Mouse (Mus musculus) layer of hippocampus, postnatal 14 days (tissue): ENCODE measurements around the gene Irf2bp1. TPM values are rescaled to one million over a fixed set of nuclear protein-coding genes. Genes with fewer than 3 reads are reported as not detected.

ENCODE experiments used
- DNase-seq, 2 experiments: peaks; one replicate each; pipeline ENCODE4 v3.0.0; 2021 to 2022; ENCODE audit warnings: low spot score in 2 of 2, mixed read lengths in 1 of 2
- total RNA-seq, 2 experiments: library from RNA; stranded (reverse); gene quantifications; 2 replicates each; pipeline ENCODE4 v1.2.3; 2021

Irf2bp1 gene
- total RNA-seq, 2 experiments from 2014 or later, result 43.7 to 44.5 TPM

- DNase-seq, result no peak
Measured at GRCm38 (mm10) chr7:18998835-18999234, 5.0 kb upstream of the Irf2bp1 start.

- no peak for DNase-seq
Measured at GRCm38 (mm10) chr7:19000421-19000820, 3.4 kb upstream of the Irf2bp1 start.

GRCm38 (mm10) chr7:19001066-19001806, 2.6 kb upstream of the Irf2bp1 start:
- DNase-seq, result no peak

GRCm38 (mm10) chr7:19001807-19002085, 2.1 kb upstream of the Irf2bp1 start:
- DNase-seq, result no peak

GRCm38 (mm10) chr7:19002115-19002514, 1.7 kb upstream of the Irf2bp1 start:
- no peak for DNase-seq

GRCm38 (mm10) chr7:19002848-19003498, 871 bp upstream of the Irf2bp1 start:
- DNase-seq, result peak; percentile 73 to 91

- no peak for DNase-seq
Measured at GRCm38 (mm10) chr7:19004631-19005079, 811 bp downstream of the Irf2bp1 start.

- no peak for DNase-seq
Measured at GRCm38 (mm10) chr7:19005417-19006121, 1.7 kb downstream of the Irf2bp1 start.

- peak; percentile 86 to 91 for DNase-seq
Measured at GRCm38 (mm10) chr7:19006476-19006875, 2.6 kb downstream of the Irf2bp1 start.

GRCm38 (mm10) chr7:19007026-19007977, 3.5 kb downstream of the Irf2bp1 start:
- DNase-seq, result no peak

GRCm38 (mm10) chr7:19010581-19010980, 6.7 kb downstream of the Irf2bp1 start:
- no peak for DNase-seq

- no peak for DNase-seq
Measured at GRCm38 (mm10) chr7:19012025-19012621, 8.3 kb downstream of the Irf2bp1 start.

- DNase-seq, result no peak
Measured at GRCm38 (mm10) chr7:19012882-19013281, 9.0 kb downstream of the Irf2bp1 start.

- DNase-seq, result no peak
Measured at GRCm38 (mm10) chr7:19014452-19014851, 10.6 kb downstream of the Irf2bp1 start.

- no peak for DNase-seq
Measured at GRCm38 (mm10) chr7:19016042-19016441, 12.2 kb downstream of the Irf2bp1 start.

- no peak for DNase-seq
Measured at GRCm38 (mm10) chr7:19017909-19018308, 14.1 kb downstream of the Irf2bp1 start.

- no peak for DNase-seq
Measured at GRCm38 (mm10) chr7:19021048-19021447, 17.2 kb downstream of the Irf2bp1 start.

- no peak for DNase-seq
Measured at GRCm38 (mm10) chr7:19022189-19022958, 18.5 kb downstream of the Irf2bp1 start.

- no peak for DNase-seq
Measured at GRCm38 (mm10) chr7:19023357-19023814, 19.5 kb downstream of the Irf2bp1 start, which contains the start of gene Foxa3. Foxa3 (minus strand) TSS chr7:19023538.

GRCm38 (mm10) chr7:19024096-19024506, 20.3 kb downstream of the Irf2bp1 start, which contains the start of gene Sympk:
Sympk (plus strand) TSS chr7:19024377.
- peak; percentile 91 to 95 for DNase-seq
